Mouse (Mus musculus) natural killer cell, adult 2 months (primary cell): ENCODE measurements around the gene Gm20696.

ENCODE experiments used
- DNase-seq, 2 experiments: peaks; one replicate each; pipeline ENCODE4 v3.0.0; 2022; ENCODE audit warnings: low spot score in 2 of 2

The Gm20696 gene

DNA sequence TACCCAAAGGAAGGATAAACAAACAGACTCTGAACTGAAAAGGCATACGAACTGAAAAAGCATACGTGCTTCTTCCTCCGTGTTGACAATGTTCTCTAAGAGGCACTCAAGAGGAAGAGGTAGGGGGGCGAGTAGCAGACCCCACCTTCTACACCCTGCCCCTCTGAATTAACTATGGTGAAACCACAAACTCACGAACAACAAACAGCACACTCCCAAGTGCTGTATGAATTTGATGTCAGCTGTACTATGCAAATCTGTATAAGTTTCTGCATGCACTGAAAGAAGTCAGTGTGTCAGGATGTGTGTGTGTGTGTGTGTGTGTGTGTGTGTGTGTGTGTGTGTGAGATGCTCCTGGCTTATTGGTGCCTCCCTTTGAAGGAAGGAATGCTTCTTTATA, 271.8 kb downstream of the Gm20696 start:
- DNase-seq: no peak

DNA sequence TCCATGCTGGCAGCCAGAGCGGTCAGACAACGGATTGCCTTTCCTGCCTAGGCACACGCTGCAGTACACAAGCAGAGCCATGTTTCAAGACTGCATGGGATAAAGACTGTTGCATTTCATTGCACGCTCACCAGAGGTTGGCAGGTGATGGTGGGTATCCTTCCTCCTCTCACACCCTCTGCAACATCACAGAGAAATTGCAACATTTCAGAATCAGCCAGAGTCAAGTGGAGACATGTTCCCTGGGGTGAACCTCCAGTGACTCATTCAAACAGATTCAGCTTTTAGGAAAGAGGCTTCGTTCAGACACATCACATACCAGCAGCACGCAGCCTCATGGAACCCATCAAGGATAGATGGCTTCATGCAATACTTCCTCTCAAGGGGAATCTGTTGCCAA, 274.1 kb downstream of the Gm20696 start:
- no peak for DNase-seq

GRCm38 (mm10) chr6:99388741-99389675, 277.6 kb downstream of the Gm20696 start:
- DNase-seq: peak; percentile 41 to 79

GRCm38 (mm10) chr6:99388023-99388422, 278.6 kb downstream of the Gm20696 start:
- DNase-seq: no peak

DNA sequence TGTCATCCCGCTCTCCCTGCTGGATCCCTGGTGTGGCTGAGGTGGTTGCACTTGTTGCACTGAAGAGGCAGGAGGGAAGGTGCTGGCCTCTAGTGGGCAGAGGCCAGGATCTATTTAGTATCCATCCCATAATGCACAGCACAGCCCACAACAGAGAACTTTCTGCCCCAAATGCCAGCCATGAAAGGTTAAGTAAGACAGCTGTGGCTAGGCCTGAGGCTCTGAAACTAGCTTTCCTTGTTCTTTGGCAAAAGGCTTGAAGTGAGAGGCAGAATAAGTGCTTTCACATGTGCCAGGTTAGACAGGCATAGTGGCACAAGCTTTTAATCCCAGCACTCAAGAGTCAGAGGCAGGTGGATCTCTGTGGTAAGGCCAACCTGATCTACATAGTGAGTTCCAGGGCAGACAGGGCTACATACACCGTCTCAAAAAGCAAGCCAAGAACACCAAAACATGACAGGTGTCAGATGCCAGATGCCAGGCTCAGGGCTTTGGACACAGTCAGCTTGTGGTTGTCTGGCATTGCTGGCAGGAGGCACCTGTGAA, 281.5 kb downstream of the Gm20696 start:
- DNase-seq: peak in 1 of 2 experiments; percentile 41

DNA sequence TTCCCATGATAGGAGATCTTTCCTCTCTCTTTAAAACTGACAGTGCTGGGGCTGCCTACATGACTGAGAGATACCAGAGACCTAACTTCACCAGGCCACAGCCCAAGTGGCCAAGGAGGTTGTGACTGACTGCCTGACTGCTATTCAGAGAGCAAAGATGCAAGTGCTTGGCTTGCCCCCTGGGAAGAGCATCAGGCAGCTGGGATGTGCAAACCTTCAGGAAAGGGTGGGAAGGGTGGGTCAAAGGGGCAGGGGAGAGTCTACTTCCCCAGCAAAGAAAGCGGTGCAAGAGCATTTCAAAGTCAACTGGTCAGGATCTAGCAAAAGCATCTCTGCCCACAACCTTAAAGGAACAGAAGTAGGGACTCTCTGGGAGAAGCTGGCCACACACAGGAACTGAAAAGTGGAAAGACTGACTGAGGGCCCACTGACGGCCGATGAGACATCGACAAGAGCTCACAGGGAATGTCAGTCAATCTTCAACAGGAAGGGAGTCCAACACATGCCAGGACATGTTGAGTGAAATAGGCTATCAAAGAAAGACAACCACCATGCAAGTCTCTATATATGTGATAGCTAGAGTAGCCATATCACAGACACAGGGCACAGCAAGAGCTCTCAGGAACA, 282.6 kb downstream of the Gm20696 start:
- DNase-seq: no peak

- DNase-seq: peak; percentile 48 to 49
Observed at GRCm38 (mm10) chr6:99380146-99380545, 286.5 kb downstream of the Gm20696 start.

DNA sequence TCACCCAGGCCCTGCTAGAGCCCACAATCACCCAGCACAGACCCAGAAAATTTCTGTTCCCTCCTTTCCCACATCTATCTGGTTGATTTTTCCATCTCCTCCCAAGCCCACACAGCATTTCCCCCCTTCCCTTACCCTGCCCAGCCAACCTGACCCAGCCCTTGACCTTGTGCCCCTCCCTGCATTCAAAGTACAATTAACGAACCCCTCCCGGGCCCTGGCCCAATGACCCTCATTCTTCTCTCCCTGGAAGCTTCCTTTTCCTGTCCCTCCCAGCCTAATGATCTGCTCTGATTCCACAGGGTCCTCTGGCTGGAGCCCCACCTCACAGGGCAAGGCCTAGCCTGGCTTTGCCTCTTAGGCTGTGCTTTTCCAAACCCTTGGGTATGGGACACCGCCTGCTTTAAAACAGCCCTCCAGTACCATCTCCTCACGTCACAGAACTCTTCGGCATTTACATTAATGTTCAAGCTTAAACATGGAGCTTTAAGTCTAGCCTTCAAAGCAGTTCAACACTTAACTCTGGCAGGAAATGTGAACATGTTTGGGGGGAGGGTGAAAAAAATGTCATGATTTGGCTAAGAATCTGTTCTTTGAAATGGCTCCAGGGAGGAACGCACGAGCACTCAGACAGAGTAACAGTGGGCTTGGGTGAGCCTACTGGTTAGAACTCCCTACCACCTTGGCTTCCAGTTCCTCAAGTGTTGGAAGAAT, 287.4 kb downstream of the Gm20696 start:
- DNase-seq: no peak

GRCm38 (mm10) chr6:99377716-99378115, 288.9 kb downstream of the Gm20696 start:
- DNase-seq: no peak

DNA sequence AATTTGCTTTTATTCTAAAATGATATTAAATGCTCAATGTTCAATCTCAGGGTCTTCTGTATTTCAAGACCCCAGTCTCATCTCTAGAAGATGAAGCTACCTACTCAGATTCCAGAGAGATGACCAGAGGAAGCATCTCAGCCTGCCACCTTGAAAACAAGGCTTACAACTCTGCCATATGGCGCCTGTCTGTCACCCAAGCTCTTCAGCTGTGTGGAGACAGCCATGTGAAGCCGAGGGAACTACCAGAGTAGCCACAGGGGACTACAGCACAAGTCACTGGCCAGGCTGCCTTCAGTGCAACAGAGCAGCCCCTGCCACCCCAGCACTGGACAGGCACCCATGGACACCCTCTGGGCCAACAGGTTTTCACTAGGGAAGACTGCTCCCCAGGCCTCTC, 289.5 kb downstream of the Gm20696 start:
- no peak for DNase-seq

DNA sequence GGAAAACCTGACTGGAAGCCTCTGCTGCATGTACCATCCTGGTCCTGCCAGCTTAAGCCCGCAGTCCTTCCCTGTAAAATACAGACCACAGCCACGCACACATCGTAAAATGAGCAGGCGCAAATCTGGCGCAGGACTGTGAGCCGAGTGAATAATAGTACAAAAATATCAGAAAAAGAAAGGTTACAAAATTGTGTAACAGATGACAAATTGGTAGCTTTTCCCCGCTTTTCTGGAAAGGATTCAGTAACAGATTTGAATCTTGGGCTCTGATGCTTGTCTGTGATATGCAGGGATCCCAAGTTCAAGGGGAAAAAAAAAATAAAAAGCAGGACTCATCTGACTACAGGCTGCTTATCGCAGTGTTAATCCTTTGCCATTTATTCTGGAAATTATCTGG, 289.9 kb downstream of the Gm20696 start:
- no peak for DNase-seq

GRCm38 (mm10) chr6:99375865-99376264, 290.7 kb downstream of the Gm20696 start:
- peak in 1 of 2 experiments; percentile 46 for DNase-seq

- DNase-seq: peak in 1 of 2 experiments; percentile 57
Observed at GRCm38 (mm10) chr6:99375376-99375775, 291.2 kb downstream of the Gm20696 start.

- DNase-seq: peak; percentile 79 to 82
Observed at GRCm38 (mm10) chr6:99374448-99375271, 291.9 kb downstream of the Gm20696 start.

DNA sequence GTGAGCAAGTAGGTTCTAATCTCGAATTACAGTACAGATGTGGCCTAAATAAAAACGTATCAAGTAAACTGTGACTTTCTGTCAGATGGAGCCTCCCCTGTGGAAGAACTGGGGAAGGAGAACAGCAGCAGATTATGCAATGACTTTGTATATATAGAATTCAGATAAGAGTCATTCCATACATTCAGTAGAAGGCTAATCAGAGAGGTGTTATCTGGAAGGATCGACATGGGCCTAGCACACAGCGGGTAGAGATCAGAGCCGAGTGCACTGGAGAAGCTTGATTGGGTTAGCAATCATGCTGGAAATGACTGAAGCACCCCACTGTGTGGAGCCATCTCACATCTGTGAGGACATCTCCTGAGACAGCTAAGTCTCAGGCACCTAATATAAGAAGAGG, 294.2 kb downstream of the Gm20696 start:
- no peak for DNase-seq

- DNase-seq: no peak
Observed at GRCm38 (mm10) chr6:99372016-99372415, 294.6 kb downstream of the Gm20696 start.

- no peak for DNase-seq
Observed at GRCm38 (mm10) chr6:99369931-99370330, 296.7 kb downstream of the Gm20696 start.

GRCm38 (mm10) chr6:99369156-99369555, 297.4 kb downstream of the Gm20696 start:
- DNase-seq: no peak

- no peak for DNase-seq
Observed at GRCm38 (mm10) chr6:99368118-99368753, 298.4 kb downstream of the Gm20696 start.

- no peak for DNase-seq
Observed at GRCm38 (mm10) chr6:99364545-99364944, 302.1 kb downstream of the Gm20696 start.

GRCm38 (mm10) chr6:99360581-99360980, 306.0 kb downstream of the Gm20696 start:
- DNase-seq: no peak
